Mouse (Mus musculus): ENCODE measurements around the gene Zer1. TPM values are rescaled to one million over a fixed set of nuclear protein-coding genes. Genes with fewer than 3 reads are reported as not detected.

Gene Zer1
- polyA plus RNA-seq, 1 experiment from 2014 or later = 26.5 TPM

DNA sequence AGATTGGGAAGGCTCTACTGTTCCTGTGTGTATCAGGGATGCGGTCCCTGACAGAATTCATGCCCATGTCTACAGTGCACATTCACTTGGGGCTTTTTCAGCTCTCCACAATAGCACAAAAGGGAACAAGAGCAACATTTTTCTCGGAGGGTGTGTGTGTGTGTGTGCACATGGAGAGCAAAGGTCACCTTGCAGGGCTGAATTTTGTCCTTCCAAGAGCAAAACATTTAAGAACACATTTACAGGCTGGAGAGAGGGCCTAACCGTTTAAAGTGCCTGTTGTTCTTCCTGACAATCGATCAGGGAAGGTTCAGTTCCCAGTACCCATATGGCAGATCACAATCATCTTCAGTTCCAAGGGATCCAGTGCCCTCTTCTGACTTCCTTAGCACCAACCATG lies 5.8 kb upstream of the Zer1 start:
- H3K27me3 ChIP-seq = no peaks in the 10 kb centered on the region
- POLR2A ChIA-PET = no interaction called here
- CTCF ChIA-PET = interaction anchor here (1.3 to 1.5 kb wide), 2 partner anchors 31 to 41 kb away, joined by 3 to 5 read pairs; partner anchors contain the start of gene Endog
- no peak for TF ChIP-seq CTCF (IDR thresholded peaks at IDR 0.05)
- in situ Hi-C loops (cut with MboI; ENCODE audit: low pct_unique_long_range_greater_than_20kb) = no loop called here
- no peak for ATAC-seq
- DNase-seq (ENCODE audit: low read depth, low spot score) = no peak

DNA sequence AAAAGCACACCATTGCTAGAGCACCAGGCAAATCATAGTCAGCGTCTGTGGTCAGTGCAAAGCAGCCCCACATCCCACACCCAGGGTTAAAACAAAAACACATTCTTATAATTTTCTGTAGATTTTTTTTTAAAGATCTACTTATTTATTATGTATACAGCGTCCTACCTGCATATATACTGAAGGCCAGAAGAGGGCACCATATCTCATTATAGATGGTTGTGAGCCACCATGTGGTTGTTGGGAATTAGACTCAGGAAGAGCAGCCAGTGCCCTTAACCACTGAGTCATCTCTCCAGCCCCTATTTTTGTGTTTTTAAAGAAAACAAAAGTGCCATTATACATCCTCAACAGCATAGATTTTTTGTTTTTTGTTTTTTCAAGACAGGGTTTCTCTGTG lies 4.4 kb upstream of the Zer1 start:
- in situ Hi-C loops (cut with MboI; ENCODE audit: low pct_unique_long_range_greater_than_20kb) = no loop called here
- ATAC-seq (no peak), DNase-seq (ENCODE audit: low read depth, low spot score) (no peak)
- CTCF ChIA-PET = no interaction called here
- peak; percentile 79 for TF ChIP-seq CTCF (IDR thresholded peaks at IDR 0.05)
- no peaks in the 10 kb centered on the region for H3K27me3 ChIP-seq
- POLR2A ChIA-PET = no interaction called here

DNA sequence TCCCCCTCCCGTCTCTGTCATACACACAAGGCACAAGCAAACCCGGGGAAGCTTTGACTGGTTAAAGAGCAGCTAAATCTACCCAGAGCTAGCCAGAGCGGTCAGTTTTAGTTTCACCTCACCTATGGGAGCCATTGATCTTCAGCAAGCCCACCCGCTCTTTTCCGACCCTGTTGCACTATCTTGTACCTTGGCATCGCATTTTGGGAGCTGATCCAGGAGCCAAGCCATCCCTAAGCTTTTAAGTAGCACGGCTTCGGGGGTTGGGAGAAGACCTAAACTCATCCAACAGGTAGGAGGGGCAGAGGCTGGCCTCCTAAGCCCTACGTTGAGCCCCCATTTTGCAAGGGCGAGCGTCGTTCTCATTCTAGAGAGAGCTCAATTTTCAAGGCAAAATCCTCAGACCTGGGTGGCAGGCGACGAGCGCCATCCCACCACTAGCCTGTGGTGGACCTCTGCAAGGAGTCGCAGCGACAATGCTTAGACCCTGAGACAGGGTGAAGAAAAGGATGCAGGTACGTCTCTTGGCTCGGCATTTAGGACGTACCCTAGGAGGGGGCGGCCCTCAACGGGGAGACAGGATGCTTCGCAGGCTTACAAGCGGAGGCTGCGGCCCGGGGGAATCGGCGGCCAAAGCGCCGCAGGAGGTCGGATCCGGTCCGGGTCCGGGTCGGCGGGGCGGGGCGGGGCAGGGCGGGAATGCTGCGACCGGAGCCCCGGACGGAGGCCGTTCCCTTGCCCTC lies 485 bp downstream of the Zer1 start:
- CTCF ChIA-PET = interaction anchor here (4.0 kb wide), 1 partner anchor 38 kb away, joined by 12 read pairs; no protein-coding TSS in a partner anchor
- no peaks in the 10 kb centered on the region for H3K27me3 ChIP-seq
- POLR2A ChIA-PET = interaction anchor here (0.5 to 4.7 kb wide), 4 partner anchors 10 to 513 kb away, joined by 3 to 18 read pairs (median 4); partner anchors contain the start of gene Tbc1d13
- DNase-seq (ENCODE audit: low read depth, low spot score) = no peak
- no peak for ATAC-seq
- no peak for TF ChIP-seq CTCF (IDR thresholded peaks at IDR 0.05)
- in situ Hi-C loops (cut with MboI; ENCODE audit: low pct_unique_long_range_greater_than_20kb) = no loop called here

DNA sequence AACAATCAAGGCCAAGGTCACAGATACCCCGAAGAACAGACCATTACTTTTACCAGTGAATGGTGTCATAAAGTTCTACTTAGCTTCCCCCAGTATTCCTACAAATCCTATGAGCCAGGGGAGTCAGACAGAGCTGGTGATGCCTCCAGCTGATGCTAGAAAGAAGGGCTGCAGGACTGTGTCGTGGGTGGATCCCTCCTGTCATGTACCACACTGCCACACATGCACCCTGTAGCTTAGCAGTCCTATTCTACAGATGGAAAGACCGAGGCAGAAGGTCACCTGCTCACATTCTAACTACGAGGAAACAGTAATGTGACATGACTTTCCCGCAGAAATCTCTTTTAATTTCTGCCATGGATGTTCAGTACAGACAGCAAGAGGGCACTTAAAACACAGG lies 1.6 kb downstream of the Zer1 start:
- ATAC-seq = no peak
- in situ Hi-C loops (cut with MboI; ENCODE audit: low pct_unique_long_range_greater_than_20kb) = no loop called here
- POLR2A ChIA-PET = interaction anchor here (1.3 to 4.7 kb wide), 2 partner anchors 11 to 14 kb away, joined by 3 to 18 read pairs; partner anchors contain the start of gene Tbc1d13
- no peak for DNase-seq (ENCODE audit: low read depth, low spot score)
- H3K27me3 ChIP-seq = no peaks in the 10 kb centered on the region
- CTCF ChIA-PET = interaction anchor here (4.0 kb wide), 1 partner anchor 39 kb away, joined by 12 read pairs; no protein-coding TSS in a partner anchor
- no peak for TF ChIP-seq CTCF (IDR thresholded peaks at IDR 0.05)

DNA sequence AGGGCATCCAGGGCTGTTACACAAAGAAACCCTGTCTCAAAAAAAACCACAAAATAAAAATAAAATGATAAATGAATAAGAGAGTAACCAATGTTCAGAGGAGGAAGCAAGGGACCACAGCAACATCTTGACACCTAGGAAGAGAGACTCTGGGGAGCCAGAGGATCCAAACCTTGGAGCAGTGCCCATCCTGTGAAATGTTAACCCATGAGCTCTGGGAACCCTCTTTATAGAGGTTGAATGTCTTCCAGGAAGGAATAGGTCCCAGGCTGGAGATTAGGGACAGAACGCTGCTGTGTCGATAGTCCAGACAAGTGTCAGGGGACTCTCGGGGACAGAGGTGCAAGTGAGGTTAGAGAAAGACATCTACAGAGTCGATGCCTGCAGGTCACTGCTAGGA lies 4.1 kb downstream of the Zer1 start:
- ChIA-PET CTCF (interaction anchor here (1.0 kb wide), 1 partner anchor 42 kb away, joined by 3 read pairs; no protein-coding TSS in a partner anchor), POLR2A (no interaction called here)
- ATAC-seq (no peak), DNase-seq (ENCODE audit: low read depth, low spot score) (no peak)
- no peaks in the 10 kb centered on the region for H3K27me3 ChIP-seq
- TF ChIP-seq CTCF (IDR thresholded peaks at IDR 0.05) = no peak
- in situ Hi-C loops (cut with MboI; ENCODE audit: low pct_unique_long_range_greater_than_20kb) = no loop called here

DNA sequence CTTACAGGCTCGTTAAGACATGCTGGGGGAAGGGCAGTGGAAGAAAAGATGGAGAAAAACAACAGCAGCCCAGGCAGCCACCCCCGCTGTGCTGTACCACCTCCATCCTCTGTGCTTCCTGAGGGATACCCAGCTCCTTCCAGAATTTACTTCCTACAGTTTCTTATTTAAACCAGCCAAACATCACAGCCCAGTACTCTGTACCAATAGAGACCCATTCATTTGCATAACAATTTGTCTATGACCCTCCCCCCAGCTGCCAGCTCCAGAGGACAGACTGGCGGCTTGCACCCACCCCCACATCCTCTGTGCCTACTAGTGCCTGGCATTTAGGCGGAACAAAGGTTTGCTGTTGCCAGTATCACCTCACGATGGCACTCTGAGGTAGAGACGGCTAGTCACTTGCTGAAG lies 4.7 kb downstream of the Zer1 start:
- in situ Hi-C loops (cut with MboI; ENCODE audit: low pct_unique_long_range_greater_than_20kb) = no loop called here
- ChIA-PET POLR2A (no interaction called here), CTCF (interaction anchor here (0.8 to 1.7 kb wide), 3 partner anchors 13 to 43 kb away, joined by 3 to 6 read pairs (median 3); partner anchors contain the start of gene Tbc1d13)
- no peak for TF ChIP-seq CTCF (IDR thresholded peaks at IDR 0.05)
- ATAC-seq = no peak
- H3K27me3 ChIP-seq = no peaks in the 10 kb centered on the region
- no peak for DNase-seq (ENCODE audit: low read depth, low spot score)

DNA sequence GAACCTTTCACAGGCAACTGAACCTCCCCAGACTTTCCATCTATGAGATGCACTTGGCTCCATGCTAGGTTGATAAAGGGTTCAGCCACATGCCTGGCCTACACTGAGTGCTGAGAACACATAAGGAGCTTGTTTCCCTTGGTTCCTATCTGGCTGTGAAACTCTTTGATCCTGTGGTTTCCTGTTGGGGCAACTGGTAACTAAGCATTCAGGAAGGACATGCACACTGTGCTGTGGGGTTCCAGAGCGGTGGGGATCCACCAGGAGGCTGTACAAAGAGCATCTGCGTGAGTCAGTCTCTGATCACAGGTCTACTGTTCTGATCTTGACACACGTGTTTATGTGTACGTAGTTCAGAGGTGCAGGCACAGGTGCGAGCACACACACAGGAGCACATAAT lies 11.8 kb downstream of the Zer1 start:
- CTCF ChIA-PET = no interaction called here

DNA sequence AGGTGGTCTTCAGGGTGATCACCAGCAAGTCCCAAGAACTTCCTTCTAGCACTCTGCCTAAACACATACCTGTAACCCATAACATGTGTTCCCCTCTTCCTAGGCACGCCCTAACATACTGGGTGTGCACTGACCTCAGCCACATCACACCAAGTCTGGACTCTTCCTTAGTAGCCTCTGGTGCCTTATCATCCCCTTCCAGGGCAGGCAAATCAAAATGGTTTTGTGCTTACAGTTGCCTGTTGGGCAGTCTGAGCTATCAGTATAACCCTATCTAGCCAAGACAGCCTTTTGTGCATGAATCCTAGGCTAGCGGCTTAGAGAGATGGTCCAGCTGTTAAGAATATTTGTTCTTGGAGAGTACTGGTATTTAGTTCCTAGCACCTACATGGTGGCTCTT lies 12.9 kb downstream of the Zer1 start:
- ATAC-seq = no peak
- CTCF ChIA-PET = no interaction called here
- POLR2A ChIA-PET = no interaction called here
- in situ Hi-C loops (cut with MboI; ENCODE audit: low pct_unique_long_range_greater_than_20kb) = no loop called here
- H3K27me3 ChIP-seq = no peaks in the 10 kb centered on the region
- no peak for TF ChIP-seq CTCF (IDR thresholded peaks at IDR 0.05)
- no peak for DNase-seq (ENCODE audit: low read depth, low spot score)

More for the DNA sequence above, 11.8 kb downstream of the Zer1 start:
- POLR2A ChIA-PET = no interaction called here
- DNase-seq (ENCODE audit: low read depth, low spot score) (no peak), ATAC-seq (no peak)
- in situ Hi-C loops (cut with MboI; ENCODE audit: low pct_unique_long_range_greater_than_20kb) = no loop called here
- H3K27me3 ChIP-seq = no peaks in the 10 kb centered on the region
- no peak for TF ChIP-seq CTCF (IDR thresholded peaks at IDR 0.05)

DNA sequence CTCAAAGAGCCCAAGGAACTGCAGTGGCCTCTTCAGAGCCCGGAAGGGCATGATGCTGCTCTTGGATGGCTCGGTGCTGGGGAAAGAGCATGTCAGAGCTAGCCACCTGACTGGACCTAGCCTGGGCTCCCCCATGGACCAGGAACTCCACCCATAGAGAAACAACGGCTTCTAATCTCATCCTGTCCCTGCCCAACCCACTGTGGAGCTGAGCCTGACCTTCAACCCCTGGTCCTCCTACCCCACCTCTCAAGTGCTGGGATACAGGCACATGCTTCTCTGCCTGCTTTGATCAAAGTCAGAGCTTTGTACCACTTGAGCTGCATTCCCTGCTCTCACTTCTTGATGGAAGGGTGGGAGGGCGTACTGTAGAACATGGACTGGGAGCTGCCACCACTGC lies 16.1 kb downstream of the Zer1 start:
- in situ Hi-C loops (cut with MboI; ENCODE audit: low pct_unique_long_range_greater_than_20kb) = no loop called here
- ATAC-seq (no peak), DNase-seq (ENCODE audit: low read depth, low spot score) (no peak)
- CTCF ChIA-PET = interaction anchor here (1.8 kb wide), 1 partner anchor 54 kb away, joined by 7 read pairs; no protein-coding TSS in a partner anchor
- TF ChIP-seq CTCF (IDR thresholded peaks at IDR 0.05) = no peak
- H3K27me3 ChIP-seq = no peaks in the 10 kb centered on the region
- POLR2A ChIA-PET = interaction anchor here (0.5 to 1.1 kb wide), 3 partner anchors 15 to 139 kb away, joined by 3 read pairs; no protein-coding TSS in a partner anchor

DNA sequence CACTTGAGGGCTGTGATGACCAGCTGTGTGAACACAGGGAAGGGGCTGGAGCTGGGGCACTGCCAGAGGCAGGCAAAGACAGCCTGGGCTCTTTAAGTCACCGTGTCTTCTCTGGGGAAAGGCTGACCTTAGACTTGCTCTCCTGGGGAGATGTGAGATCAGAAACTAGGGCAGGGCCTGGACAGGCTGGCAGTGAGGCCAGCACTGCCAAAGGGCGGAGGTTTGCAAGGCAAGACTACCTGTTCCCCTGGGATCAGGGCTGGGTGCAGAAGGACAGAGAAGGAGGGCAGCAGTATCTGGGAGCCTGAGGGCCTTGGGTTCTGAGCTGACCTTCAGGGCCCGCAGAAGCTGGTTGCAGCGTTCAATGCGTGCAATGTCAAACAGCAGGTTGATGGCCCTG lies 16.7 kb downstream of the Zer1 start:
- TF ChIP-seq CTCF (IDR thresholded peaks at IDR 0.05) = no peak
- in situ Hi-C loops (cut with MboI; ENCODE audit: low pct_unique_long_range_greater_than_20kb) = no loop called here
- no peak for DNase-seq (ENCODE audit: low read depth, low spot score)
- ChIA-PET POLR2A (no interaction called here), CTCF (interaction anchor here (1.8 kb wide), 1 partner anchor 55 kb away, joined by 7 read pairs; no protein-coding TSS in a partner anchor)
- no peak for ATAC-seq
- no peaks in the 10 kb centered on the region for H3K27me3 ChIP-seq

DNA sequence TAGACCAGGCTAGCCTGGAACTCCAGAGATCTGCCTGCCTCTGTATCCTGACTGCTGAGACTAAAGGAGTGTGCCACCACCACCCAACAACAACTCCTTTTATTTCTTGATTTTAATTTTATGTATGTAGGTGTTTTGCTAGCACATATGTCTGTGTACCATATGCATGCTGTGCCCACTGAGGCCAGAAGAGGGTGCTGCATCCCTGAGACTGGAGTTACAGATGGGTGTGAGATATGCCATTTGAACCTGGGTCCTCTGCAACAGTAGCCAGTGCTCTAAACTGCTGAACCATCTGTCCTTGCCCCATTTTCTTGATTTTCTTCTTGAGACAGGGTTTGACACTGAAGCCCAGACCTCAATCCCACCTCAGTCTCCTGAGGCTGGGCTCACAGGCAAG lies 18.0 kb downstream of the Zer1 start:
- ChIA-PET POLR2A (no interaction called here), CTCF (interaction anchor here (0.8 to 1.7 kb wide), 3 partner anchors 13 to 56 kb away, joined by 3 to 9 read pairs (median 4); no protein-coding TSS in a partner anchor)
- TF ChIP-seq CTCF (IDR thresholded peaks at IDR 0.05) = no peak
- in situ Hi-C loops (cut with MboI; ENCODE audit: low pct_unique_long_range_greater_than_20kb) = no loop called here
- no peak for DNase-seq (ENCODE audit: low read depth, low spot score)
- H3K27me3 ChIP-seq = no peaks in the 10 kb centered on the region
- ATAC-seq = no peak

All from Patski (cell line).